Mouse (Mus musculus) kidney, adult 9 months (tissue): ENCODE data around the gene Acaa1a.

Source experiments
- DNase-seq: peaks from one replicate; pipeline ENCODE4 v3.0.0; 2022

Acaa1a gene

DNA sequence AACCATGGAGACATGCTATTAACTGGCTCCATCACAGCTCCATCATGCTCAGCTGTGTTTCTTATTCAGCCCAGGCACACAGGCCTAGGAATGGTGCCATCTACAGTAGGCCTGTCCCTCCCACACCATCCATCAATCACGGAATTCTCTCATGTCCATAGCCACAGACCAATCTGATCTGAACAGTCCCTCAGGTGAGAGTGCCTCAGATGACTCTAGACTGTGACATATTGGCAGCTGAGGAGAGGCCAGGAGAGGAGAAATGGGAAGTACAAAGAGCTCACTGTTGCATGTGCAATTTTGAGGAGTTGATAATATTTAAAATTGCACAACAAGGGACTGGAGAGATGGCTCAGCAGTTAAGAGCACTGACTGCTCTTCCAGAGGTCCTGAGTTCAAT is 55.3 kb downstream of the Acaa1a start:
- DNase-seq = no peak
